Mouse (Mus musculus) megakaryocyte-erythroid progenitor cell, adult 5 weeks (primary cell): ENCODE measurements around the gene Atp5mpl. TPM values are rescaled to one million over a fixed set of nuclear protein-coding genes. Genes with fewer than 3 reads are reported as not detected.

Experiments
- polyA plus RNA-seq: library from polyadenylated mRNA; stranded (reverse); fragments of >175 nt; gene quantifications from 2 replicates; pipeline ENCODE4 v1.2.3, GENCODE M21; 2012

Gene Atp5mpl
- 12.6 and 13.4 TPM in 2 replicates for polyA plus RNA-seq

GRCm38 (mm10) chr12:111966683-111967173, at the start of gene Atp5mpl:
TSS of gene Atp5mpl (minus strand) at chr12:111966977.

DNA sequence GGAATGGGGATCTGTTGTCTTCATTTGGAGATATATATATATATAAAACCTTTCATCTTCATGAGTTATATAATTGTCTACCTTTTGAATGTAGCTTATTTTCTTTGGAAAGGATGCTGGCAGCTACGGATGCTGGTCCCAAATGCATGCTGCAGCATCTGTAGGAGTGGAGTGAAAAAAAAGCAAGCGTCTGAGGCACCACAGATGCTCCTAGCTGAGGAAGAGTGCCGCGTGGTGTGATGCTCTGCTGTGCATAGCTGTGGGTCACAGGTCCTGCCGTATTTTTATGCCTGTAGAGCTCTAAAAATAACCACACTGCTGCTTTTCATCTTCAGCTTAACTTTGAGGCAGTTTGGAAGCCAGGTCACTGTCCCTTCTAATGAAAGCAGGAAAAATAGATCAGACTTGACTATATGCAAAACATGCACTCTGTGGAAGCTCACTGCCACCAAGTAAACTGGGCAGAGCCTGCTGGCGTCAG, 14.2 kb upstream of the Atp5mpl start, which contains the start of gene Rd3l:
Gene Rd3l (minus strand): TSS at position 431 of the 481 bp plus-strand sequence.

DNA sequence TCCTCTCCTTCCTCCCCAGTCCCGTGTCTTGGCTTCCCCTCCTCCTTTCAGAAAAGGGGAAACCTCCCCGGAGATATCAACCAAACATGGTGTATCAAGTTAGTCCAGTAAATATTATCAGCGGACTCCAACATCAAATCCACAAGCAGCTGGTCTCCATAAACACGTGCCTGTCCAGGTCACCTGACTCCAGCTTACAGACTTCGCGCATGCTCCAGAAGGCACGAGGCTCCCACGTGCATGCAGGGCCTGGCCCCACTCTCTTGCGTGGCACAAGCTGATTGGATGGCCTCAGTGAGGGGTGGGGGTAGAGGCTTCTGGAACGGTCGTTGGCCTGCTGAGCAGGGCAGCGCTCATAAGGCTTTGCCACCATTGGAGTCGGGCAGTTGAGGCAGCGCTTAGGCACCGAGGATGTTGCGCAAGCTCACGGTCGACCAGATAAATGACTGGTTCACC, 4.5 kb upstream of the Atp5mpl start, which contains the start of gene Tdrd9:
Gene Tdrd9 (plus strand): TSS at position 329 of the 456 bp plus-strand sequence.

Other genes starting within 250 kb of the Atp5mpl start
- 38.0 and 46.7 TPM in 2 replicates for gene Klc1, start 208.1 kb downstream of the Atp5mpl start, polyA plus RNA-seq
- gene Xrcc3, start 153.1 kb downstream of the Atp5mpl start, polyA plus RNA-seq, result 10.8 and 11.2 TPM in 2 replicates
- gene Zfyve21, start 152.8 kb downstream of the Atp5mpl start, polyA plus RNA-seq, result 4.4 and 5.0 TPM in 2 replicates
- gene Ppp1r13b, start 58.9 kb downstream of the Atp5mpl start, polyA plus RNA-seq, result 10.6 and 15.1 TPM in 2 replicates
- gene Tdrd9, start 4.6 kb upstream of the Atp5mpl start, polyA plus RNA-seq, result not detected in 2 replicates
- gene Rd3l, start 14.3 kb upstream of the Atp5mpl start, polyA plus RNA-seq, result 0.16 TPM in 1 of 2 replicates, not detected in the other
- not detected in 2 replicates for gene Aspg, start 139.7 kb upstream of the Atp5mpl start, polyA plus RNA-seq
- 0.01 TPM in 2 replicates for gene Kif26a, start 179.2 kb upstream of the Atp5mpl start, polyA plus RNA-seq